Mouse (Mus musculus) ES-E14 (cell line): ENCODE measurements at regions not wholly inside any gene's neighbourhood (a gene's known extent, or its start where the extent isn't known, plus 50 kb on each side); places are given as distances from the start of the nearest gene placed in this dataset.
"Not testable (repeated sequence)": the region's sequence is repeated elsewhere in the genome, so short reads cannot be mapped to it uniquely, and the experiment has no call there.

Source experiments
- DNase-seq: peaks from one replicate; pipeline ENCODE4 v3.0.0-alpha.2; 2013; ENCODE audit warnings: low read depth, low spot score
- H3K27ac ChIP-seq: 2 replicates; pipeline ENCODE4 v1.5.1; 2012; ENCODE audit warnings: low read depth, mild to moderate bottlenecking, low read length, moderate library complexity, mixed read lengths; ENCODE audit not compliant: poor library complexity, insufficient read depth, severe bottlenecking
- H3K36me3 ChIP-seq: 2 replicates; pipeline ENCODE4 v1.6.1; 2012; ENCODE audit warnings: mild to moderate bottlenecking, low read length, moderate library complexity, mixed read lengths; ENCODE audit not compliant: control insufficient read depth, poor library complexity, insufficient read depth, severe bottlenecking
- H3K4me1 ChIP-seq, 2 experiments: fragments of 150-350 bp in 1 of 2; sonication (generic) in 1 of 2; 2 replicates each; pipeline ENCODE4 v1.6.1; 2012; ENCODE audit warnings: low read length in 2 of 2, mild to moderate bottlenecking in 1 of 2, mixed read lengths in 1 of 2; ENCODE audit not compliant: control insufficient read depth in 2 of 2, insufficient read depth in 2 of 2, poor library complexity in 1 of 2
- H3K4me3 ChIP-seq, 2 experiments: fragments of 150-350 bp in 1 of 2; sonication (generic) in 1 of 2; 2 replicates each; pipeline ENCODE4 v1.5.1; 2012; ENCODE audit warnings: low read length in 2 of 2, low read depth in 1 of 2, mild to moderate bottlenecking in 1 of 2, mixed read lengths in 1 of 2; ENCODE audit not compliant: insufficient read depth in 1 of 2, poor library complexity in 1 of 2, severe bottlenecking in 1 of 2
- H3K9ac ChIP-seq: 2 replicates; pipeline ENCODE4 v1.6.1; 2012; ENCODE audit warnings: low read depth, mild to moderate bottlenecking, low read length, mixed read lengths; ENCODE audit not compliant: poor library complexity, insufficient read depth, severe bottlenecking
- H3K9me3 ChIP-seq: fragments of 150-350 bp; sonication (generic); 2 replicates; pipeline ENCODE4 v1.6.1; 2012; ENCODE audit warnings: low read depth, mild to moderate bottlenecking, low read length; ENCODE audit not compliant: control insufficient read depth, insufficient read depth
- CHD2 ChIP-seq: IDR thresholded peaks from 2 replicates; pipeline ENCODE4 v1.6.1; 2014; ENCODE audit warnings: mild to moderate bottlenecking, low read depth, low read length, inconsistent platforms
- HCFC1 ChIP-seq: IDR thresholded peaks from 2 replicates; pipeline ENCODE4 v1.6.1; 2012; ENCODE audit warnings: low read length, inconsistent platforms, borderline replicate concordance; ENCODE audit not compliant: insufficient read depth
- MAFK ChIP-seq: IDR thresholded peaks from 2 replicates; pipeline ENCODE4 v1.6.1; 2014; ENCODE audit warnings: mild to moderate bottlenecking, low read depth, low read length, inconsistent platforms; ENCODE audit not compliant: insufficient read depth
- ZC3H11A ChIP-seq: IDR thresholded peaks from 2 replicates; pipeline ENCODE4 v1.6.1; 2012; ENCODE audit warnings: low read depth, mild to moderate bottlenecking, inconsistent platforms, low read length, borderline replicate concordance
- ZNF384 ChIP-seq: IDR thresholded peaks from 2 replicates; pipeline ENCODE4 v1.6.1; 2012; ENCODE audit warnings: low read depth, low read length, inconsistent platforms
- in situ Hi-C, 2 experiments: fragments of 600-800 bp; cut with MboI; formaldehyde crosslinking; loops; one replicate each; pipeline ENCODE4 v1.15.1; 2025; ENCODE audit warnings: low sequenced_read_pairs in 2 of 2, inconsistent platforms in 1 of 2; ENCODE audit not compliant: unreplicated experiment in 2 of 2

DNA sequence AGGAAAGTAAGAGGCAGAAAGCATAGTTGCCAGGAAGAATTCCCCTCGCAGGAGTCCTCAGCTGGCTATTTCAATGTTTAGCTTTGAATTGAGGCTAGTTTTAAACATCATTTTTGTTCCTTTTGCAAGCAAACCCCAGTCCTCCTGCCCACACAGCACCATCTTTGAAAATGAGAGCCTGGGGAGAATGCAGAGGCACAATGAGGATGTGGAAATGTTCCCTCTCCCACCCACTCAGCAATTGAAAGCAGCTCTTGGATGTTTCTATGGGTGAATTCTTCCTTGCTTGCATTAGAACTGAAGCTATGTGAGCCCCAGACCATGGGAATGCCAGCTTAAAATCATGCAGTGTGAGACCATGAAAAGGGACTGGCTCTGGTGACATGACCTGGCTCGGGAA, 109.3 kb upstream of the Dpp6 start:
- H3K9ac ChIP-seq, result no peak overlapping the region
- H3K27ac ChIP-seq, result no peak overlapping the region
- no peaks in the 10 kb centered on the region for H3K9me3 ChIP-seq
- no peak for DNase-seq
- H3K36me3 ChIP-seq, result no peaks in the 10 kb centered on the region
- TF ChIP-seq ZC3H11A (no peak), MAFK (no peak), HCFC1 (no peak), CHD2 (no peak), ZNF384 (no peak)
- in situ Hi-C loops, result no loop called here
- no peak overlapping the region for H3K4me3 ChIP-seq
- peaks cover 9 to 11% of the 10 kb centered on the region in 2 experiments for H3K4me1 ChIP-seq

DNA sequence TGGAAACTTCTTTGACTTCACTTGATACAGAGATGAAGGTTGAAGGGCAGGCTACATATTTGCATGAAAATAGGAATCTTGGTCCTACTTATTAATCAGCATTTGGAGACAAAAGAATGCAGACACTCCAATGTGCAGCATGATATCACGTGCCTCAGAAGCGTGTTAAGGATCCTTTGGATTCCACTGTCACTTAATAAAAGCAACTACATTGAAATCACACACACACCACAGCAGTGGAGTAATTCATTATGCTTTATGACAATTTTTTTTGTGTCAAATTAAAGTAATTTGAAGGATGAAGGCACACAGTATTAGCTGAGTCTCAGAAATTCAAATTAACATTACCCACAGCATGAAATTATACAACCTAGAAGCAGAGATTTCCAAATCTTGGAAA, 92.5 kb upstream of the Dpp6 start:
- in situ Hi-C loops, result no loop called here
- no peak overlapping the region for H3K27ac ChIP-seq
- H3K9ac ChIP-seq, result no peak overlapping the region
- no peak for DNase-seq
- no peaks in the 10 kb centered on the region for H3K9me3 ChIP-seq
- H3K4me1 ChIP-seq, result no peaks in the 10 kb centered on the region; a peak in 1 of 4 replicates
- H3K4me3 ChIP-seq, result no peak overlapping the region
- no peaks in the 10 kb centered on the region for H3K36me3 ChIP-seq
- TF ChIP-seq ZC3H11A (no peak), MAFK (no peak), ZNF384 (no peak), HCFC1 (no peak)

DNA sequence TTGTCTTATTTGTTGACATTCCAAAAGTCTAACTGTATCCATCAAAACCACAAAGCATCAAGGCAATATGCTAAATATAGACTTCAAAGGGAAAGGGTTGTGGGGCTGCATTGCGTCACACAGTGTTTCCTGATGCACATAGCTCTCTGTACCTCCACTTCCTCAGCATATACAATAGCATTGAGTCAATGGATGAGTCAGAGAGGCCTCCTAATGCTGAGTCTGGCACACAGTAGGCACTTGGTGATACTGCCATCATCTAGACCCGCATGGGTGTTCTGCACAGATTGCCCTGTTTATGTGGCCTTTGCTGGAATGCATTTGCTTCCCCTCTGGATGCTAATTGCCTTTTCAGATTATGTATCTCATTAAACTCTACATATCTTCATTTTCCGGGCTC, 91.0 kb upstream of the Dpp6 start:
- DNase-seq, result no peak
- H3K4me1 ChIP-seq, result peaks cover 0 to 2% of the 10 kb centered on the region in 2 experiments; a peak in 1 of 4 replicates
- no peaks in the 10 kb centered on the region for H3K36me3 ChIP-seq
- no peak overlapping the region for H3K4me3 ChIP-seq
- in situ Hi-C loops, result no loop called here
- H3K9me3 ChIP-seq, result no peaks in the 10 kb centered on the region
- TF ChIP-seq HCFC1, result no peak
- no peak for TF ChIP-seq CHD2
- no peak for TF ChIP-seq MAFK
- TF ChIP-seq ZC3H11A, result no peak
- TF ChIP-seq ZNF384, result no peak
- no peak overlapping the region for H3K9ac ChIP-seq
- no peak overlapping the region for H3K27ac ChIP-seq

DNA sequence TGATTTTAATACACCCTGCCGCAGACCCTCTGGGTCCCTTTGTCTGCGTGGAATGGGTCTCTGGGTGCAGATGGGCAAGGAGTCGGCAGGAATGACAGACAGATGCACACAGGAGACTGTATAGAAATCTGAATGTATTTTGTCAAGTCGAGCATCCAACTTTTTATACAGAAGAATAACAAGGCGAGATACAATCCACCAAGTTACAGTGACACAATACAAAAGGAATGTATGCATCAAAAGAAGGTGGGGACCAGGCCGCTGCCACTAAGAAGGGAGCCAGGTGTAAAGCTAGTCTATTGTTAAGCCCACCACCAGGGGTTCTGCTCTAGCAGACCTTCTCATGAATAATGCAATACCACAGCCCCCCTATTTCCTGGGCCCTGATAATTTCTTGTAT, 65.8 kb upstream of the Dpp6 start:
- peak; percentile 20 for DNase-seq
- H3K36me3 ChIP-seq, H3K9ac ChIP-seq, in situ Hi-C loops, H3K9me3 ChIP-seq, H3K4me3 ChIP-seq: not testable (repeated sequence)
- H3K27ac ChIP-seq, result peak overlapping the region; percentile 98
- peaks cover 9 to 11% of the 10 kb centered on the region in 2 experiments for H3K4me1 ChIP-seq

DNA sequence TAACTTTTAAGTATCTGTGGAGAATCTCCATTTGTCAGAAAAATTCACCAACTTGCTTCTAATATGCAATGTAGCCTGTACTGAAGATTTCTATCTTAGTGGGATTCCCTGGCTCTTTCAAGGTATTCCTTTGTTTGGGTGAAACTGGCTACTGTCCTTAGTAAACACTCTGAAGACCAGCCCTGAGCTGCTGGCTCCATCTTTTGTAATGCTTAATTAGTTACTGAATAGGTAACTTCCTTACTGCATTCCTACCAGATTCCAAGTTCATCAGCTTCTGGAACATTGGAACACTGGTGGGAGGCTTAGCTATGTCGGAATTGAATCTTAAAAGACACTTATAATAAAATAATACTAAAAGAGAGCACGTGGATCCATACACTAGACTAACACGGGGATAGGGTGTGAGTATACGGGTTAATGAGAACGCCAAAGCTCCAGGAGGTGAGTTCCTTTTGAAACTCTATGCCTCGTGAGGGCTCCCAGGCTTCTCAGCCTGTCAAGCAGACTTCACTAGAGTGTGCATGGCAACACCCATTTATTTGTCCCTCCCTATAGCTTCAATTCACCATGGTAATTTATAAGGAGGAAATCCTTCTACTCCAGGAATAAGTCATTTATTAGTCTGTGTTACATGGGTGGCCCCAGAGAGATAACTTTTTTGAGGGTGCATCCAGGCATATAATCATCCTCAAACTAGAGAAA, 65.2 kb upstream of the Dpp6 start:
- peak overlapping the region; percentile 93 for H3K27ac ChIP-seq
- H3K36me3 ChIP-seq, H3K9me3 ChIP-seq, H3K9ac ChIP-seq, H3K4me3 ChIP-seq, in situ Hi-C loops: not testable (repeated sequence)
- H3K4me1 ChIP-seq, result peaks cover 9 to 11% of the 10 kb centered on the region in 2 experiments
- peak; percentile 40 for DNase-seq

DNA sequence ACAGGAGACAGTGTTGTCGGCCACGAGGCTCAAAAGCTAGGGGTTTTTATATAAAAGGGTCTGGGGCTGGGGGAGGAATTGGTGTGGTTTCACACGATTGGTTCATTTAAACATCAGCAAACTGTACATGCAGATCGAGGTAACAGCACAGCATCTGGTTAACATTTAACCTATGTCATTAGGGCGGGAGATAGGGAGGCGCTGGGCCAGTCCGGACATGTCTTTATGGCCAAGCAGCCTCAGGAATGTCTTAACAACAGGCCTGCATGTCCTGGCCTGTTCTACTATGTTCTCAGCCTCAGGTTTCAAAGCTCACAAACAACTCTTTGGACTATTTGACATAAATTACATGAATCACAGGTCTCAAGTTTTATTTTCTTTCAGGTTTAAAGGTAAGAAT, 62.9 kb upstream of the Dpp6 start:
- H3K9ac ChIP-seq, H3K9me3 ChIP-seq, H3K36me3 ChIP-seq, in situ Hi-C loops, DNase-seq, H3K4me3 ChIP-seq: not testable (repeated sequence)
- Histone ChIP-seq H3K4me1 (peaks cover 9 to 11% of the 10 kb centered on the region in 2 experiments), H3K27ac (peak overlapping the region; percentile 87)
